ENCODE assay signal across 16 mouse cellular contexts in the genomic region with DNA sequence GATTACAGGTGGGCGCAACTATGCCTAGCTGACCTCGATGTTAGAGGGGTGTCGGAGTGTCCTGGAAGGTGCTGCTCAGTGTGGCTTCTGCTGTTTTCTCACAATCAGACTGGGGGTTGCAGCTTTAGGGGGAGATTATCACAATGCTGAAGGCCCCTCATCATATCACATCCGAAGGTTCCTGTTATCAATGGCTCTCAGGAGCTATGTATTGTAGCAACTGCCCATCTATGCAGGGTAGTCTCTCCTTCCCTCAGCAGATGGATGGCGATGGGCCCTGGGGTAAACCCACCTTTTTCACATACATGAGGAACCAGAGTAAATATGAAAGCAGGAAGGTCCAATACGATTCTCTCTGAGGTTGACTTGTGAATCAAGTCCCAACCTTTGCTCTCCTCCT.
"Had no signal": no experiment of that assay in that cellular context is flagged by ENCODE, and none has a peak within 500 bp of the region (broad histone marks: within the 10 kb centered on the region; RNA-seq: fewer than 3 reads in every experiment).

No protein-coding gene starts in this region.

- DNase-seq: lung, adult 2 months; lung, postnatal 14 days; right cerebral cortex, postnatal 14 days; thymus, adult 2 months; thymus, postnatal 25 days; thymus, postnatal 4 days had no signal

- H3K4me2 ChIP-seq: lung, embryonic 15.5 days; midbrain, embryonic 11.5 days; midbrain, embryonic 13.5 days; midbrain, embryonic 15.5 days; neural tube, embryonic 13.5 days; neural tube, embryonic 15.5 days; stomach, embryonic 15.5 days had no signal

- H3K27ac ChIP-seq: lung, embryonic 15.5 days; macrophage; midbrain, embryonic 13.5 days; midbrain, embryonic 15.5 days; neural tube, embryonic 13.5 days; neural tube, embryonic 15.5 days; stomach, embryonic 15.5 days; stomach, postnatal 0 days had no signal

- H3K9me3 ChIP-seq: lung, embryonic 15.5 days; megakaryocyte, embryonic 14.5 days; midbrain, embryonic 13.5 days; midbrain, embryonic 15.5 days; neural tube, embryonic 13.5 days; neural tube, embryonic 15.5 days; stomach, embryonic 15.5 days had no signal

- H3K4me1 ChIP-seq: lung, embryonic 15.5 days; megakaryocyte, embryonic 14.5 days; midbrain, embryonic 13.5 days; midbrain, embryonic 15.5 days; neural tube, embryonic 13.5 days; neural tube, embryonic 15.5 days; stomach, embryonic 15.5 days had no signal

- ATAC-seq: midbrain, embryonic 13.5 days; midbrain, embryonic 15.5 days had no signal

- H3K9ac ChIP-seq: lung, embryonic 15.5 days; midbrain, embryonic 13.5 days; midbrain, embryonic 15.5 days; neural tube, embryonic 13.5 days; neural tube, embryonic 15.5 days; stomach, embryonic 15.5 days had no signal

- H3K4me3 ChIP-seq: lung, embryonic 15.5 days; megakaryocyte, embryonic 14.5 days; midbrain, embryonic 13.5 days; midbrain, embryonic 15.5 days; neural tube, embryonic 13.5 days; neural tube, embryonic 15.5 days; stomach, embryonic 15.5 days had no signal

- H3K36me3 ChIP-seq: lung, embryonic 15.5 days; midbrain, embryonic 13.5 days; midbrain, embryonic 15.5 days; neural tube, embryonic 13.5 days; neural tube, embryonic 15.5 days; stomach, embryonic 15.5 days had no signal

- H3K27me3 ChIP-seq: lung, embryonic 15.5 days; midbrain, embryonic 13.5 days; midbrain, embryonic 15.5 days; neural tube, embryonic 13.5 days; neural tube, embryonic 15.5 days; stomach, embryonic 15.5 days had no signal
